Mouse (Mus musculus) neural tube, embryonic 15.5 days (tissue): ENCODE measurements around the gene Pdss2. TPM values are rescaled to one million over a fixed set of nuclear protein-coding genes. Genes with fewer than 3 reads are reported as not detected.

Source experiments
- ATAC-seq: fragments of 200-750 bp; cut with Nextera tagmentation; 2 replicates; pipeline ENCODE4 v1.8.0; 2017; ENCODE audit warnings: mild to moderate bottlenecking, moderate TSS enrichment, moderate library complexity; ENCODE audit not compliant: low FRiP score
- H3K27ac ChIP-seq: fragments of 300-500 bp; sonication (generic); replicated peaks from 2 replicates; pipeline ENCODE4 v1.5.1; 2015; ENCODE audit warnings: mild to moderate bottlenecking, inconsistent platforms
- H3K27me3 ChIP-seq: fragments of 300-500 bp; sonication (generic); replicated peaks from 2 replicates; pipeline ENCODE4 v1.6.1; 2015; ENCODE audit warnings: inconsistent platforms
- H3K36me3 ChIP-seq: fragments of 300-500 bp; sonication (generic); 2 replicates; pipeline ENCODE4 v1.6.1; 2015; ENCODE audit warnings: inconsistent platforms
- H3K4me1 ChIP-seq: fragments of 300-500 bp; sonication (generic); 2 replicates; pipeline ENCODE4 v1.6.1; 2015; ENCODE audit warnings: inconsistent platforms
- H3K4me2 ChIP-seq: fragments of 300-500 bp; sonication (generic); 2 replicates; pipeline ENCODE4 v1.6.1; 2015; ENCODE audit warnings: inconsistent platforms, mild to moderate bottlenecking, moderate library complexity
- H3K4me3 ChIP-seq: fragments of 300-500 bp; sonication (generic); replicated peaks from 2 replicates; pipeline ENCODE4 v1.5.1; 2015; ENCODE audit warnings: mild to moderate bottlenecking, inconsistent platforms
- H3K9ac ChIP-seq: fragments of 300-500 bp; sonication (generic); replicated peaks from 2 replicates; pipeline ENCODE4 v1.6.1; 2015; ENCODE audit warnings: mild to moderate bottlenecking, inconsistent platforms
- H3K9me3 ChIP-seq: fragments of 300-500 bp; sonication (generic); replicated peaks from 2 replicates; pipeline ENCODE4 v1.6.1; 2016; ENCODE audit warnings: inconsistent platforms
- WGBS: fragments of 180-500 bp; shearing (Covaris S2); methylation state at CpG from one replicate; pipeline ENCODE4 v1.1.7; 2015; ENCODE audit warnings: mixed read lengths; 5-methylcytosine and 5-hydroxymethylcytosine counted together
- polyA plus RNA-seq: library from polyadenylated mRNA; unstranded; fragments of >200 nt; fragmentation: Nextera tagmentation; extraction: Ambion mirVana; gene quantifications from 2 replicates; pipeline ENCODE4 v1.2.1, GENCODE M21; 2015

Pdss2 gene
- polyA plus RNA-seq, 1 experiment from 2014 or later: 16.8 TPM

DNA sequence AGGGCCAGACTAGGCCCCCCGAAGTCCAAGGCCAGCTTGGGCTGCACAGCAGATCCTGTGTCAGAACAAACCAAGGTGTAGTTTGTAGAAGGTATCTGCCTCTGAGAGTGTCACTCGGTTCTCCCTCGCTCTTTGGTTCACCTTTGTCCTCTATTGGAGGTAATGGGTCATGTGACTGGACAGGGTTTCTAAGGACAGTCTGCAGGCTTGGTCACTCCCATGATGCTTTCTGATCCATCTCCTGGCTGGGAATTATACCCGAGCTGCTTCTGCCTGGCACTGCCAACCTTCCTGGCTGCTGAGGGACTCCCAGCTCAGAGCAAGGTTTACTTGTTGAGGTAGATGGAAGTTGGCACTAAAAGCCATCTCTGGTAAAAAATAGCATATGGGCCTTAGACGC, 269.6 kb downstream of the Pdss2 start:
- no peak overlapping the region for H3K9ac ChIP-seq
- peaks cover 8% of the 10 kb centered on the region for H3K4me1 ChIP-seq
- WGBS: 85% methylated on average over 5 of the region's 5 CpGs
- no peak overlapping the region for H3K27ac ChIP-seq
- no peak overlapping the region for H3K4me3 ChIP-seq
- H3K36me3 ChIP-seq: peaks cover 15% of the 10 kb centered on the region
- no peak for ATAC-seq
- H3K9me3 ChIP-seq: no peaks in the 10 kb centered on the region
- H3K4me2 ChIP-seq: no peak overlapping the region
- no peaks in the 10 kb centered on the region for H3K27me3 ChIP-seq

DNA sequence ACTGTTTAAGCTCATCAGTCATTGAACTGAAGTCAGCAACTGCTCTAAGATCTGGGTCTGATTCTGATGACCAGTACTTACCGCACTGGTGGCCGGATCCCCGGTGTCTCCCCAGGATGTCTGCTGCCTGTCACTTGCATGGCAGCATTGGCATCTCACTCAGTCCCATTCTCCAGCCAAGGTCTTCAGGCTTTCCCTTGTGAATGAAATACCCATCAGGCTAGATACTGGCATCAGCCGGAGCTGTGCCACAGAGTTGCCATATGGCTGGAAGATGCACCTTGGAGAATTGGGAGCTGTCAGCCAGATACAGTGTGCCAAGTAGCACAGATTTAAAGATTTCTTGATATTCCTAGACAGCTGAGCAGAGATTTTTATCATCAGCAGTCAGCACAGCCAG, 281.3 kb downstream of the Pdss2 start:
- no peak overlapping the region for H3K4me2 ChIP-seq
- H3K4me1 ChIP-seq: no peaks in the 10 kb centered on the region
- H3K36me3 ChIP-seq: peaks cover 18% of the 10 kb centered on the region
- no peak overlapping the region for H3K4me3 ChIP-seq
- WGBS: 88% methylated on average over 4 of the region's 4 CpGs
- H3K9ac ChIP-seq: no peak overlapping the region
- no peaks in the 10 kb centered on the region for H3K27me3 ChIP-seq
- no peaks in the 10 kb centered on the region for H3K9me3 ChIP-seq
- H3K27ac ChIP-seq: no peak overlapping the region
- ATAC-seq: no peak

GRCm38 (mm10) chr10:43504291-43504690, 283.0 kb downstream of the Pdss2 start:
- no peaks in the 10 kb centered on the region for H3K4me1 ChIP-seq
- no peak overlapping the region for H3K4me2 ChIP-seq
- ATAC-seq: no peak
- no peak overlapping the region for H3K9ac ChIP-seq
- H3K27ac ChIP-seq: no peak overlapping the region
- H3K27me3 ChIP-seq: no peaks in the 10 kb centered on the region
- H3K4me3 ChIP-seq: no peak overlapping the region
- no peaks in the 10 kb centered on the region for H3K9me3 ChIP-seq
- peaks cover 8% of the 10 kb centered on the region for H3K36me3 ChIP-seq
- WGBS: 56% methylated on average over 1 of the region's 1 CpGs

DNA sequence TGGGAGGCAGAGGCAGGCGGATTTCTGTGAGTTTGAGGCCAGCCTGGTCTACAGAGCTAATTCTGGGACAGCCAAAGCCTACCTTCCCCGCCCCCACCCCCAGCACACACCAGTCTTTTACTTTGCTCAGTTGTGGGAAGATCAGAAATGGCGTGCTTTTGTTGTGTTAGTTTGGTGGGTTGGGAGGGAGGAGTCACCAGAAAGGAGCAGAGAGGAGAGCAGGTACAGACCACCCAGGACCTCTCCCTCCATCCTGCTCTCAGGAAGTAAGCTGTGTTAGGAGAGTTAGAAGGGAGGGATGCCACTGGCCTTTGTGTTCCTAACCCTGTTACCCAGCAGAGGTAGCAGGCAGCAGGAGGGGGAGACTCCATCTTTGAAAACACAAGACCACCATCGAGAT, 285.8 kb downstream of the Pdss2 start:
- no peak for ATAC-seq
- Histone ChIP-seq H3K9ac (no peak overlapping the region), H3K4me3 (no peak overlapping the region), H3K9me3 (no peaks in the 10 kb centered on the region), H3K4me2 (no peak overlapping the region), H3K27me3 (no peaks in the 10 kb centered on the region), H3K36me3 (peaks cover 27% of the 10 kb centered on the region), H3K4me1 (no peaks in the 10 kb centered on the region), H3K27ac (no peak overlapping the region)
- 79% methylated on average over 4 of the region's 4 CpGs for WGBS

- Histone ChIP-seq H3K27ac (no peak overlapping the region), H3K9ac (no peak overlapping the region), H3K4me2 (no peak overlapping the region), H3K4me1 (no peaks in the 10 kb centered on the region), H3K36me3 (peaks cover 37% of the 10 kb centered on the region), H3K9me3 (no peaks in the 10 kb centered on the region), H3K27me3 (no peaks in the 10 kb centered on the region), H3K4me3 (no peak overlapping the region)
- 95% methylated on average over 7 of the region's 7 CpGs for WGBS
- no peak for ATAC-seq
Measured at GRCm38 (mm10) chr10:43509228-43509627, 287.9 kb downstream of the Pdss2 start.

GRCm38 (mm10) chr10:43512976-43513375, 291.7 kb downstream of the Pdss2 start:
- Histone ChIP-seq H3K9ac (no peak overlapping the region), H3K27ac (no peak overlapping the region), H3K4me1 (peaks cover 5% of the 10 kb centered on the region; the same call in 1 of the 2 replicates), H3K4me2 (no peak overlapping the region), H3K9me3 (no peaks in the 10 kb centered on the region), H3K27me3 (no peaks in the 10 kb centered on the region), H3K36me3 (peaks cover 37% of the 10 kb centered on the region), H3K4me3 (no peak overlapping the region)
- no peak for ATAC-seq
- WGBS: 93% methylated on average over 10 of the region's 10 CpGs

Other genes with a start within 250 kb of the Pdss2 start
- gene Sobp, start 47.0 kb upstream of the Pdss2 start, polyA plus RNA-seq: 7.7 and 10.0 TPM in 2 replicates
- gene 9030612E09Rik, start 46.8 kb upstream of the Pdss2 start, polyA plus RNA-seq: 1.4 and 1.5 TPM in 2 replicates